Mouse (Mus musculus): ENCODE measurements around the gene Adamtsl1.
A peak's percentile ranks its signal among the peaks of the same experiment; 100 is the strongest.

Gene Adamtsl1

GRCm38 (mm10) chr4:85814418-85814817, 300.4 kb downstream of the Adamtsl1 start:
- DNase-seq (ENCODE audit: low spot score), result no peak

GRCm38 (mm10) chr4:85818504-85818903, 304.5 kb downstream of the Adamtsl1 start:
- DNase-seq (ENCODE audit: low spot score), result no peak

- peak; percentile 81 for DNase-seq (ENCODE audit: low spot score)
Measured at GRCm38 (mm10) chr4:85819169-85819568, 305.2 kb downstream of the Adamtsl1 start.

- DNase-seq (ENCODE audit: low spot score), result no peak
Measured at GRCm38 (mm10) chr4:85819921-85820320, 305.9 kb downstream of the Adamtsl1 start.

GRCm38 (mm10) chr4:85823952-85824704, 310.2 kb downstream of the Adamtsl1 start:
- no peak for DNase-seq (ENCODE audit: low spot score)

- no peak for DNase-seq (ENCODE audit: low spot score)
Measured at GRCm38 (mm10) chr4:85824705-85825085, 310.7 kb downstream of the Adamtsl1 start.

GRCm38 (mm10) chr4:85837058-85837457, 323.1 kb downstream of the Adamtsl1 start:
- no peak for DNase-seq (ENCODE audit: low spot score)

GRCm38 (mm10) chr4:85837532-85837965, 323.6 kb downstream of the Adamtsl1 start:
- DNase-seq (ENCODE audit: low spot score), result no peak

- peak; percentile 14 for DNase-seq (ENCODE audit: low spot score)
Measured at GRCm38 (mm10) chr4:85838031-85838430, 324.1 kb downstream of the Adamtsl1 start.

- DNase-seq (ENCODE audit: low spot score), result no peak
Measured at GRCm38 (mm10) chr4:85842113-85842512, 328.1 kb downstream of the Adamtsl1 start.

- DNase-seq (ENCODE audit: low spot score), result no peak
Measured at GRCm38 (mm10) chr4:85844381-85844780, 330.4 kb downstream of the Adamtsl1 start.

GRCm38 (mm10) chr4:85845931-85846330, 332.0 kb downstream of the Adamtsl1 start:
- peak; percentile 71 for DNase-seq (ENCODE audit: low spot score)

GRCm38 (mm10) chr4:85853401-85853800, 339.4 kb downstream of the Adamtsl1 start:
- DNase-seq (ENCODE audit: low spot score), result no peak

GRCm38 (mm10) chr4:85854507-85854906, 340.5 kb downstream of the Adamtsl1 start:
- DNase-seq (ENCODE audit: low spot score), result no peak

GRCm38 (mm10) chr4:85879376-85879775, 365.4 kb downstream of the Adamtsl1 start:
- DNase-seq (ENCODE audit: low spot score), result no peak

- DNase-seq (ENCODE audit: low spot score), result no peak
Measured at GRCm38 (mm10) chr4:85881318-85881717, 367.3 kb downstream of the Adamtsl1 start.

- no peak for DNase-seq (ENCODE audit: low spot score)
Measured at GRCm38 (mm10) chr4:85884031-85884430, 370.1 kb downstream of the Adamtsl1 start.

- no peak for DNase-seq (ENCODE audit: low spot score)
Measured at GRCm38 (mm10) chr4:85889877-85890598, 376.1 kb downstream of the Adamtsl1 start.

- no peak for DNase-seq (ENCODE audit: low spot score)
Measured at GRCm38 (mm10) chr4:85901316-85901715, 387.3 kb downstream of the Adamtsl1 start.

- DNase-seq (ENCODE audit: low spot score), result no peak
Measured at GRCm38 (mm10) chr4:85904217-85904616, 390.2 kb downstream of the Adamtsl1 start.

GRCm38 (mm10) chr4:85916034-85916433, 402.1 kb downstream of the Adamtsl1 start:
- DNase-seq (ENCODE audit: low spot score), result no peak

GRCm38 (mm10) chr4:85918366-85918765, 404.4 kb downstream of the Adamtsl1 start:
- no peak for DNase-seq (ENCODE audit: low spot score)

GRCm38 (mm10) chr4:85920474-85920873, 406.5 kb downstream of the Adamtsl1 start:
- DNase-seq (ENCODE audit: low spot score), result no peak

Data from embryo, embryonic 10.5 days (tissue).